Comparison of ENCODE assay signal across 8 mouse cellular contexts in the genomic region with DNA sequence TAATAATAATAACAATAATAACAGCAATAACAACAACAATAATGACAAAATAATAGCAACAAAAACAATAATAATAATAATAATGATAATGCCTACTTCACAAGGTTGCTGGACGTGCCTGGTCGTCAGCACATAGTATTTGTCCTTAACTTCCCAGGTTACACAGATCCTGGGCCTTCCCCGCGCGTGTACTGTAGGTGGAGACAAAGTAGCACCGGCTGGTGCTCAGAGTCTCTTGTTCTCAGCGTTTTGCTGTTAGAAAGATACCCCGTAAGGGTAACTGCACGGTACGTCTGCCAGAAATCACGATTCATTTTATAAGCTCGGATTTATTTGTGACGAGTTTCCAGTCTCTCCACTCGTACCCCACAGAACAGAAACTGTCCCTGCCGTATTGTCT. TPM values are rescaled to one million over a fixed set of nuclear protein-coding genes. Genes with fewer than 3 reads are reported as not detected.
DNase-seq lines count a peak whose midpoint lies in the region; ATAC-seq and TF ChIP-seq lines count a peak whose summit lies in the region.

No protein-coding gene starts in this region.

- peaks cover 3% of the 10 kb centered on the region for H3K36me3 ChIP-seq in forebrain, embryonic 15.5 days
- no peaks in the 10 kb centered on the region for H3K36me3 ChIP-seq in hindbrain, postnatal 0 days (ENCODE audit: insufficient read depth, low read length)
- H3K36me3 ChIP-seq in midbrain, embryonic 11.5 days (ENCODE audit: control insufficient read depth, insufficient read depth, low read length) = peaks cover 4% of the 10 kb centered on the region

- DNase-seq in CD4-positive, CD25-positive, alpha-beta regulatory T cell, adult 2 months (ENCODE audit: low read depth, low spot score) = peak; percentile 69
- DNase-seq in hindbrain, postnatal 0 days (ENCODE audit: low spot score) = peak; percentile 88
- peak; percentile 73 for DNase-seq in left cerebral cortex, postnatal 4 days
- peak; percentile 89 for DNase-seq in midbrain, embryonic 11.5 days (ENCODE audit: low spot score, missing footprints)
- DNase-seq in spleen, postnatal 36 days (ENCODE audit: low spot score in 2 of 2) = peak; percentile 50 to 61

- no peaks in the 10 kb centered on the region for H3K9me3 ChIP-seq in forebrain, embryonic 15.5 days
- H3K9me3 ChIP-seq in hindbrain, postnatal 0 days (ENCODE audit: low read length) = no peaks in the 10 kb centered on the region
- no peaks in the 10 kb centered on the region for H3K9me3 ChIP-seq in midbrain, embryonic 11.5 days (ENCODE audit: control insufficient read depth, low read length)

- no peak for ATAC-seq in CD4-positive, CD25-positive, alpha-beta regulatory T cell, adult 4 months
- ATAC-seq in cerebellum, adult (ENCODE audit: insufficient number of reproducible peaks, low FRiP score, low TSS enrichment) = peak; percentile 62
- ATAC-seq in forebrain, embryonic 15.5 days (replicated peaks) = peak; percentile 77
- ATAC-seq in hindbrain, postnatal 0 days = peak; percentile 67
- ATAC-seq in midbrain, embryonic 11.5 days (ENCODE audit: low FRiP score) = peak; percentile 59

- TF ChIP-seq CTCF in hindbrain, postnatal 0 days (IDR thresholded peaks at IDR 0.05; ENCODE audit: low read depth) = peak; percentile 76

- peak overlapping the region; percentile 85 for H3K4me3 ChIP-seq in forebrain, embryonic 15.5 days
- H3K4me3 ChIP-seq in hindbrain, postnatal 0 days (ENCODE audit: low read length) = peak overlapping the region; percentile 90
- H3K4me3 ChIP-seq in midbrain, embryonic 11.5 days (ENCODE audit: low read depth, low read length) = peak overlapping the region; percentile 93

- H3K4me1 ChIP-seq in forebrain, embryonic 15.5 days = peaks cover 32% of the 10 kb centered on the region
- H3K4me1 ChIP-seq in hindbrain, postnatal 0 days (ENCODE audit: insufficient read depth, low read length) = peaks cover 8% of the 10 kb centered on the region; the same call in 1 of the 2 replicates
- peaks cover 13% of the 10 kb centered on the region for H3K4me1 ChIP-seq in midbrain, embryonic 11.5 days (ENCODE audit: control insufficient read depth, insufficient read depth, low read length)

- H3K27me3 ChIP-seq in forebrain, embryonic 15.5 days = no peaks in the 10 kb centered on the region
- no peaks in the 10 kb centered on the region for H3K27me3 ChIP-seq in hindbrain, postnatal 0 days (ENCODE audit: insufficient read depth, low read length)
- no peaks in the 10 kb centered on the region for H3K27me3 ChIP-seq in midbrain, embryonic 11.5 days (ENCODE audit: control insufficient read depth, insufficient read depth, low read length)

- intact Hi-C loops in left cerebral cortex, postnatal 4 days (cut with DNase I) = no loop called here

- WGBS in forebrain, embryonic 15.5 days = 2% methylated on average over 15 of the region's 15 CpGs
- 2% methylated on average over 15 of the region's 15 CpGs for WGBS in hindbrain, postnatal 0 days
- WGBS in midbrain, embryonic 11.5 days = 13% methylated on average over 15 of the region's 15 CpGs

- H3K4me2 ChIP-seq in forebrain, embryonic 15.5 days (replicated peaks) = peak overlapping the region; percentile 60
- peak overlapping the region; percentile 57 for H3K4me2 ChIP-seq in hindbrain, postnatal 0 days (ENCODE audit: low read depth, low read length)
- peak overlapping the region; percentile 60 for H3K4me2 ChIP-seq in midbrain, embryonic 11.5 days

- peak overlapping the region; percentile 97 for H3K9ac ChIP-seq in forebrain, embryonic 15.5 days (replicated peaks)
- H3K9ac ChIP-seq in hindbrain, postnatal 0 days (replicated peaks; ENCODE audit: low read length) = peak overlapping the region; percentile 85
- H3K9ac ChIP-seq in midbrain, embryonic 11.5 days (ENCODE audit: low read length) = peak overlapping the region; percentile 99

- H3K27ac ChIP-seq in forebrain, embryonic 15.5 days (replicated peaks) = peak overlapping the region; percentile 98
- H3K27ac ChIP-seq in hindbrain, postnatal 0 days = peak overlapping the region; percentile 90
- peak overlapping the region; percentile 63; the same call in 1 of the 2 replicates for H3K27ac ChIP-seq in midbrain, embryonic 11.5 days (ENCODE audit: low read depth, low read length)

RNA-seq across cellular contexts. Expression of a gene that starts 0.8 kb away (rescaled TPM):
- 10 to 100 TPM; 25.9 to 32.2 TPM for polyA plus RNA-seq in CD4-positive, CD25-positive, alpha-beta regulatory T cell, adult 4 months (2017; shearing (Covaris generic))
- polyA plus RNA-seq in forebrain, embryonic 15.5 days (2015; fragmentation: Nextera tagmentation; extraction: Ambion mirVana) = 10.0 and 11.5 TPM in 2 replicates
- 7.4 and 12.5 TPM in 2 replicates for total RNA-seq in hindbrain, postnatal 0 days (2014; rRNA removed)
- 8.2 and 8.9 TPM in 2 replicates for polyA plus RNA-seq in hindbrain, postnatal 0 days (2015; fragmentation: Nextera tagmentation; extraction: Ambion mirVana)
- total RNA-seq in left cerebral cortex, postnatal 4 days (2021) = 10 to 100 TPM; 11.4 to 13.0 TPM
- polyA plus RNA-seq in midbrain, embryonic 11.5 days (2014; fragmentation: Nextera tagmentation; extraction: Ambion mirVana) = 14.0 and 14.6 TPM in 2 replicates

RNA-seq across cellular contexts. Expression of a gene that starts 0.8 kb away (rescaled TPM):
- polyA plus RNA-seq in CD4-positive, CD25-positive, alpha-beta regulatory T cell, adult 4 months (2017; shearing (Covaris generic)) = 100 to 1,000 TPM; 419 to 459 TPM
- 543 and 551 TPM in 2 replicates for polyA plus RNA-seq in forebrain, embryonic 15.5 days (2015; fragmentation: Nextera tagmentation; extraction: Ambion mirVana)
- 251 and 279 TPM in 2 replicates for total RNA-seq in hindbrain, postnatal 0 days (2014; rRNA removed)
- 416 and 423 TPM in 2 replicates for polyA plus RNA-seq in hindbrain, postnatal 0 days (2015; fragmentation: Nextera tagmentation; extraction: Ambion mirVana)
- total RNA-seq in left cerebral cortex, postnatal 4 days (2021) = 100 to 1,000 TPM; 306 to 309 TPM
- 728 and 743 TPM in 2 replicates for polyA plus RNA-seq in midbrain, embryonic 11.5 days (2014; fragmentation: Nextera tagmentation; extraction: Ambion mirVana)

RNA-seq across cellular contexts. Expression of a gene that starts 37.2 kb away (rescaled TPM):
- not detected for polyA plus RNA-seq in CD4-positive, CD25-positive, alpha-beta regulatory T cell, adult 4 months (2017; shearing (Covaris generic))
- 5.0 and 7.4 TPM in 2 replicates for polyA plus RNA-seq in forebrain, embryonic 15.5 days (2015; fragmentation: Nextera tagmentation; extraction: Ambion mirVana)
- total RNA-seq in hindbrain, postnatal 0 days (2014; rRNA removed) = 15.2 and 21.2 TPM in 2 replicates
- polyA plus RNA-seq in hindbrain, postnatal 0 days (2015; fragmentation: Nextera tagmentation; extraction: Ambion mirVana) = 22.7 and 24.9 TPM in 2 replicates
- 1 to 10 TPM; 6.3 to 8.6 TPM for total RNA-seq in left cerebral cortex, postnatal 4 days (2021)
- 1.5 and 1.6 TPM in 2 replicates for polyA plus RNA-seq in midbrain, embryonic 11.5 days (2014; fragmentation: Nextera tagmentation; extraction: Ambion mirVana)
